Comparison of ENCODE assay signal across 8 mouse cellular contexts in genomic region chr4:154635241-154636052, GRCm38 (mm10). TPM values are rescaled to one million over a fixed set of nuclear protein-coding genes. Genes with fewer than 3 reads are reported as not detected.
DNase-seq lines count a peak whose midpoint lies in the region; ATAC-seq and TF ChIP-seq lines count a peak whose summit lies in the region.

No protein-coding gene starts in this region.

- H3K27me3 ChIP-seq in heart, embryonic 15.5 days = peaks cover 72% of the 10 kb centered on the region
- peaks cover 34% of the 10 kb centered on the region for H3K27me3 ChIP-seq in limb, embryonic 13.5 days
- peaks cover 90% of the 10 kb centered on the region for H3K27me3 ChIP-seq in midbrain, embryonic 14.5 days (ENCODE audit: control insufficient read depth, insufficient read depth, low read length)

- H3K9ac ChIP-seq in heart, embryonic 15.5 days = peak overlapping the region; percentile 77
- peak overlapping the region; percentile 100 for H3K9ac ChIP-seq in limb, embryonic 13.5 days
- peak overlapping the region; percentile 56 for H3K9ac ChIP-seq in midbrain, embryonic 14.5 days (replicated peaks; ENCODE audit: low read length)

- peak; percentile 11 to 20 for DNase-seq in left cerebral cortex, adult 2 months (ENCODE audit: extremely low spot score in 1 of 2, low spot score in 2 of 2)
- DNase-seq in left cerebral cortex, adult 9 months (ENCODE audit: low spot score in 2 of 2) = no peak
- peak; percentile 88 for DNase-seq in embryo, embryonic 9.5 days (ENCODE audit: extremely low spot score)
- peak; percentile 70 for DNase-seq in midbrain, embryonic 14.5 days
- DNase-seq in cerebellum, adult 11 months = no peak

- H3K4me3 ChIP-seq in left cerebral cortex, adult 2 months = peak overlapping the region; percentile 44
- H3K4me3 ChIP-seq in heart, embryonic 15.5 days = peak overlapping the region; percentile 76
- peak overlapping the region; percentile 86 for H3K4me3 ChIP-seq in limb, embryonic 13.5 days
- H3K4me3 ChIP-seq in midbrain, embryonic 14.5 days (replicated peaks; ENCODE audit: low read depth, low read length) = peak overlapping the region; percentile 41

- H3K9me3 ChIP-seq in heart, embryonic 15.5 days (replicated peaks) = no peaks in the 10 kb centered on the region
- no peaks in the 10 kb centered on the region for H3K9me3 ChIP-seq in limb, embryonic 13.5 days
- H3K9me3 ChIP-seq in midbrain, embryonic 14.5 days (ENCODE audit: control insufficient read depth, low read length) = no peaks in the 10 kb centered on the region

- H3K4me2 ChIP-seq in heart, embryonic 15.5 days = peak overlapping the region; percentile 85
- H3K4me2 ChIP-seq in limb, embryonic 13.5 days (replicated peaks) = peak overlapping the region; percentile 91
- peak overlapping the region; percentile 64 for H3K4me2 ChIP-seq in midbrain, embryonic 14.5 days (ENCODE audit: low read length)

- intact Hi-C loops in left cerebral cortex, adult 2 months (cut with DNase I) = loop anchor here (2.0 to 5.0 kb wide), 2 partner anchors 81 to 188 kb away; no protein-coding TSS in a partner anchor

- peaks cover 29% of the 10 kb centered on the region for H3K4me1 ChIP-seq in heart, embryonic 15.5 days (replicated peaks)
- H3K4me1 ChIP-seq in limb, embryonic 13.5 days = peaks cover 62% of the 10 kb centered on the region
- peaks cover 3% of the 10 kb centered on the region for H3K4me1 ChIP-seq in midbrain, embryonic 14.5 days (ENCODE audit: control insufficient read depth, insufficient read depth, low read length)

- TF ChIP-seq CTCF in left cerebral cortex, adult 2 months (IDR thresholded peaks at IDR 0.05) = no peak

- peak overlapping the region; percentile 78 for H3K27ac ChIP-seq in left cerebral cortex, adult 2 months
- peak overlapping the region; percentile 92 for H3K27ac ChIP-seq in heart, embryonic 15.5 days
- H3K27ac ChIP-seq in limb, embryonic 13.5 days = peak overlapping the region; percentile 99
- H3K27ac ChIP-seq in midbrain, embryonic 14.5 days (replicated peaks; ENCODE audit: low read depth, low read length) = peak overlapping the region; percentile 66

- WGBS in heart, embryonic 15.5 days = under 1% methylated on average over 94 of the region's 94 CpGs
- under 1% methylated on average over 90 of the region's 94 CpGs for WGBS in limb, embryonic 13.5 days
- under 1% methylated on average over 94 of the region's 94 CpGs for WGBS in midbrain, embryonic 14.5 days

- H3K36me3 ChIP-seq in heart, embryonic 15.5 days = no peaks in the 10 kb centered on the region
- peaks cover 5% of the 10 kb centered on the region; the same call in 1 of the 2 replicates for H3K36me3 ChIP-seq in limb, embryonic 13.5 days
- H3K36me3 ChIP-seq in midbrain, embryonic 14.5 days (ENCODE audit: control insufficient read depth, insufficient read depth, low read length) = no peaks in the 10 kb centered on the region

- ATAC-seq in heart, embryonic 15.5 days (replicated peaks; ENCODE audit: insufficient number of reproducible peaks, insufficient read depth, low FRiP score, low read depth) = peak; percentile 9; the same call in 1 of the 2 replicates
- 0 out of 2 replicates have a peak, but pooled peaks have one; percentile 7 for ATAC-seq in limb, embryonic 13.5 days (ENCODE audit: low FRiP score, low read depth)
- peak; percentile 53 for ATAC-seq in midbrain, embryonic 14.5 days (ENCODE audit: low FRiP score, low TSS enrichment)
- no peak for ATAC-seq in megakaryocyte-erythroid progenitor cell, adult 5-6 weeks (replicated peaks; ENCODE audit: low FRiP score, low TSS enrichment, poor library complexity, severe bottlenecking)

RNA-seq across cellular contexts. Expression of gene Prdm16, which starts 1.2 kb away (rescaled TPM):
- total RNA-seq in left cerebral cortex, adult 2 months (2021) = 1 to 10 TPM; 8.2 to 9.6 TPM
- polyA plus RNA-seq in heart, embryonic 15.5 days (2015; fragmentation: Nextera tagmentation; extraction: Ambion mirVana) = 18.6 and 20.9 TPM in 2 replicates
- 58.8 and 64.5 TPM in 2 replicates for polyA plus RNA-seq in limb, embryonic 13.5 days (2015; fragmentation: Nextera tagmentation; extraction: Ambion mirVana)
- polyA plus RNA-seq in midbrain, embryonic 14.5 days (2014; fragmentation: Nextera tagmentation; extraction: Ambion mirVana) = 5.2 and 10.1 TPM in 2 replicates
- 4.2 and 7.7 TPM in 2 replicates for total RNA-seq in megakaryocyte-erythroid progenitor cell, adult 5-6 weeks (2014; fragmentation: Nextera tagmentation)
- total RNA-seq in megakaryocyte-erythroid progenitor cell, adult 5-6 weeks (2017) = 0.85 and 2.2 TPM in 2 replicates

RNA-seq across cellular contexts. Expression of gene Actrt2, which starts 32.2 kb away (rescaled TPM):
- not detected for total RNA-seq in left cerebral cortex, adult 2 months (2021)
- polyA plus RNA-seq in heart, embryonic 15.5 days (2015; fragmentation: Nextera tagmentation; extraction: Ambion mirVana) = not detected in 2 replicates
- polyA plus RNA-seq in limb, embryonic 13.5 days (2015; fragmentation: Nextera tagmentation; extraction: Ambion mirVana) = not detected in 2 replicates
- not detected in 2 replicates for polyA plus RNA-seq in midbrain, embryonic 14.5 days (2014; fragmentation: Nextera tagmentation; extraction: Ambion mirVana)
- total RNA-seq in megakaryocyte-erythroid progenitor cell, adult 5-6 weeks (2014; fragmentation: Nextera tagmentation) = not detected in 2 replicates
- total RNA-seq in megakaryocyte-erythroid progenitor cell, adult 5-6 weeks (2017) = not detected in 2 replicates

Comparison
In these comparisons a context has a peak if more than half of its experiments do, and no peak if none do; other contexts are left out.
1. DNase-seq: peak in left cerebral cortex, adult 2 months (2 of 2), embryo, embryonic 9.5 days (single experiment) and midbrain, embryonic 14.5 days (single experiment); none in left cerebral cortex, adult 9 months (0 of 2) and cerebellum, adult 11 months (single experiment).
2. Peak in every context shown above with its lines, with median percentiles within 50 percentile points of each other: H3K27ac ChIP-seq, H3K4me3 ChIP-seq, H3K4me2 ChIP-seq and H3K9ac ChIP-seq.